Mouse (Mus musculus): ENCODE measurements at regions not wholly inside any gene's neighbourhood (a gene's known extent, or its start where the extent isn't known, plus 50 kb on each side); places are given as distances from the start of the nearest gene placed in this dataset.
"Not testable (repeated sequence)": the region's sequence is repeated elsewhere in the genome, so short reads cannot be mapped to it uniquely, and the experiment has no call there.

DNA sequence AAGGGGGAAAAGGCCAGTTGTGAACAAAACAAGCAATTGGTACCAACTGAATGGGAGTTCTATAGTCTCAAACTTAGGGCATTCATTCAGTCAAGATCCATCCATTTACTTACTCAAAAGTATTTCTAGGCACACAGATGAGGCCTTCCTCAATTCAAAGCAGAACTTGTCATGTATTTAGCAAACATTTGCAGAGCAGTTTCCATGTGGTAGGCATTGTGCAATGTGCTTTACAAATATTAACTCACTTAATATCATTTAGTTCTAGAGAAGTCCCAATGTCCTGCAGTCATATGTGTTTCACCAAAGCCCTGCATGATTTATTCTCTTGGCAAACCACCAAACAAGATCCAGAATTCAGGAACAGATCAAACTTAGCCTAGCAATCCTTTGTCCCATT, 148.8 kb upstream of the Rps6ka3 start:
- intact Hi-C loops (cut with DNase I), result no loop called here
- DNase-seq, result no peak

DNA sequence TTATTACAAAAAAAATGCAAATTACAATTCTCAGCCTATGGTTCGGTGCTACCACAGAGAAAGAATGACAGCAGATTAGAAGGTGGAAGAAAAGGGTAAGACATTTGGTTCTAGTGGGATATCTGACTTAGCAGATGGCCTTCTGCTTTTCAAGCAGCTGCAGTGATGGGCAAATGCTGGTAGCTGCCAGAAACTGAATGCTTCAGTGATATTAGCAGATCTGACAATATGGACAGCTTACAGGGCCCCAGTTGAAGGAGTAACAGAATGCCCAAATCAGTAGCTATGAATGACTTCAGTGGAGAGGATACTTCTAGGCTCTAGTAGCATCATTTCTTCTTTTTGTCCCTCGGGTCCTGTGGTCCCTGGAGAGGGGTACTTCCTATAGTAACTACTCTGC, 143.9 kb upstream of the Rps6ka3 start:
- intact Hi-C loops (cut with DNase I), result no loop called here
- no peak for DNase-seq

DNA sequence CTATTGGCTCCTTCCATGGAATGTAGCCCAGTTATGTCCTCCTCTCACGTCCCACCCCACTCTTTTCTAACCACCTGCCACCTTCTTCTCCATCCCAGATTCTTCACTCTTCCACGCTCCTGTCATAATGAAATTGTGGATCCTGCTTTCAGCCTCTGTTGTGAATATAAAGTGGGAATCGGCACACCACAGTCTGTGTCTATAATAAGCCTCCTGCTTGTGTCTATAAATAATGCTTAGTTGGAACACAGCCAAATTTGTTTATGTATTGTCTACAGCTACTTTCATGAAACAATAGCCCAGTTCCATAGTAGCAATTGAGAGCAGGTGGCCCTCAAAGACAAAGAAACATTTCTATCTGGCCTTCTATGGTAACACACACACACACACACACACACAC, 137.5 kb upstream of the Rps6ka3 start:
- DNase-seq, result no peak
- intact Hi-C loops (cut with DNase I), result no loop called here

DNA sequence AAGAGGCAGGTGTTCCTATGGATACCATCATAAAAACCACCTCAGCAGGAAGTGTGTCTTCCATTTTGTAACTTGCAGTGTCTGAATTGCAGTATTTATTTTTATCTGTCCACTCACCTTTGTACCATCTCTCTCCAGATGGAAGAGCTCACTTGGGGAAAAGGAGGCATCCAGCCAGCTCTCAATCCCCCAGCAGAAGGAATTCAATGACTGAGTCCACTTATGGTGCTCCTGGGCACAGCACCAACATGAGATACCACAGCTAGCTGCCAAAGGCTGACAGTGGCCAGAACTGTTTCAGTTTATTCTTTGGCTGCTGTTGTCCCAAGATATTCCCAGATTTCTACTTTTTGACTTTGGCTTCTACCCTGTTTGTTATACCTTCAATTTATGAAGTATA, 136.6 kb upstream of the Rps6ka3 start:
- intact Hi-C loops (cut with DNase I), result no loop called here
- peak; percentile 14 to 55 for DNase-seq

DNA sequence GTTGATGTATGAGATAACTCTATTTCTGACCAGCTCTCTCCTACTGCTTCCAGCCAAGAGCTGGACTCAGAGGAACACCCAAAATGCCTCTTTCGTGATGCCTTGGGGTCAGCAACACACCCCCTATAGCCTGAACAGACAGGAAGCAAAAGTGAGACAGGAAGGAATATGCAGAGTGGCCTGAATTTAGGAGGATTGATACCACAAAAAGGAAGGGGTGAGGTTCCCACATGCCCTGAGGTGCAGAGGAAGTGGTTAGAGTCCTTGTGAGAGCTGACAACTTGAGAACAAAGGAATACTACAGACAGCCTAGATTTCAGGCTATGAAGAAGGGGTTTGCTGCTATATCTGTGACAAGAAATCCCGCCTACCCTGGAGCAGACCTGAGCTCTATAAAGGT, 129.6 kb upstream of the Rps6ka3 start:
- DNase-seq, result no peak
- intact Hi-C loops (cut with DNase I), result no loop called here

DNA sequence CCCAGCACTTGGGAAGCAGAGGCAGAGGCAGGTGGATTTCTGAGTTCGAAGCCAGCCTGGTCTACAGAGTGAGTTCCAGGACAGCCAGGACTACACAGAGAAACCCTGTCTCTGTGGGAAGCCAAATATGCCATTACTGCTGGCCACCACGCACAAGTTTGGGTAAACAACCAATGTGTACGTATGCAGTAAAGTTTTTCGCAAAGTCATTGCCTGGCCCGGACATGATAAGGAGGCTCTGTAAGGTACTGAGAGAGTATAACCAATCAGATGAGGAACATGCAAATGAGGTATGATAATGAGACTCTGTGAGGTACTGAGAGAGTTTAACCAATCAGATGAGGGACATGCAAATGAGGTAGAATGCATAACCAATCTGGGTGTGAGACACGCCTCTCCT, 99.5 kb upstream of the Rps6ka3 start:
- DNase-seq; intact Hi-C loops (cut with DNase I): not testable (repeated sequence)

DNA sequence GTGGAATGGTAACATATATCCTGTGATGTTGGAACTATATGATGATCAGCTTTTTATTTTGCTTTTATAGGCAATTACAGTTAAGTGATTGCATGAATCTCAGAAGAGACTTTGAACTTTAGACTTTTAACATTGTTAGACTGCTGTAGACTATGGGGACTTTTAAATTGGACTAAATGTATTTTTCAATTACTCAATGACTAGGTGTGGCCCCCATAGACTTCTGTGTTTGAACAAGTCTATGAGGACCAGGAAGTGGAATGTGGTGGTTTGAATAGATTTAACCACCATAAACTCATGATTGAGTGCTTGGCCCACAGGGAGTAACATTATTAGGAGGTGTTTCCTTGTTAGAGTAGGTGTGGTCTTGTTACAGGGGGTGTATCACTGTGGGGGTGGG, 93.9 kb upstream of the Rps6ka3 start:
- intact Hi-C loops (cut with DNase I), result no loop called here
- no peak for DNase-seq

DNA sequence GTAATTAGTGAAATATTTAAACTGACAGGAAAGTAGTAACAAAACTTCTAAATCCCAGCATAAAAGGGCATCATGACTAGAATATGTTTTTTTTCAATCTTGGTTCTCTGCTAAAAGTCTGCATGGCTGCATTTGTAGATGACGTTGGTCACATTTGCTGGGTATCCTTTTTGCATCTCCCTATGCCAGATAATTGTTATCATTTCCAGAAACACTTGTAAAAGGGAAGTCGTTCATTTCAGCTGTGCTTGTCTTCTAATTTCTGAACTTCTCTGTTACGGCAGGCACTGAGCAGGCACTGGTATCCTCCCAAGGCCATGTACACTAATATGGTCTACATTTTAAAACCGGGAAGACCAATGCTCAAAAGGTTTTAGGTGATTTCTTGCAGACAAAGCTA, 69.6 kb upstream of the Rps6ka3 start:
- intact Hi-C loops (cut with DNase I), result no loop called here
- DNase-seq, result no peak

DNA sequence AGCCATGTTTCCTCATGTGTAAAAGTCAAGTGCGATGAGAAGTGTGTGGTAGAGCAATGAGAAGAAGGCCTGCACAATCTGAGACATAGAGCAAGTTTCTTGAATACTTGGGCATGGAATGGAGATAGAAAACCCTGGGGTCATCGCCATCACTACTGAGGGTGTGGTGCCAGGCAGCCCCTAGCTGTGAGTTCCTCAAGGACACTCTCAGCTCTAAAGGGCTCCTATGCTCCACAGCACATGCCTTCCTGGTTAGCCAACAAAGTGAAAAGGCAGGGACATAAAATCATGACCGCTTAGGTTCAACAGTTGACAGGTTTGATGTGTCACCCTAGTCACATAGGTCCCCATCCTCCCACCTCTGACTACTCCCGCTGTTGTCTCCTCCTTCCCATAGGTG, 66.8 kb upstream of the Rps6ka3 start:
- intact Hi-C loops (cut with DNase I), result no loop called here
- no peak for DNase-seq

DNA sequence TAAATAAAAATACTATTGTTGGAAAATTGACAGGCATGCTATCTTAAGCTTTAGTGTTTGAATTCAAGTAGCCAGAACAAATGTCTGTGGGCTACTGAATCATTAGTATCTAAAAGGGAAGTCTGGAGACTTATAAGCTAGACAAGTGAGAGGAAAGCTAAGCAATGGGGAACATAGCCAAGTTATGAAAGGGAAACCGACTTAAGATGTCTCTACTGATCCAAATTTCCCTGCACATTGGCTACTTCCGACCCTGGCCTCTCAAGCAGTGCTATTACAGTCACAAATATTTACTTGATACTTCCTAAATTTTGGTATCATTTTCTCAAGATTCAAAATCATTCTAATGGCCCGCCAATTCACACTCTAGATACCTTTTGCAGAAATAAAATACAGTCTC, 65.4 kb upstream of the Rps6ka3 start:
- DNase-seq, result no peak
- intact Hi-C loops (cut with DNase I), result no loop called here

DNA sequence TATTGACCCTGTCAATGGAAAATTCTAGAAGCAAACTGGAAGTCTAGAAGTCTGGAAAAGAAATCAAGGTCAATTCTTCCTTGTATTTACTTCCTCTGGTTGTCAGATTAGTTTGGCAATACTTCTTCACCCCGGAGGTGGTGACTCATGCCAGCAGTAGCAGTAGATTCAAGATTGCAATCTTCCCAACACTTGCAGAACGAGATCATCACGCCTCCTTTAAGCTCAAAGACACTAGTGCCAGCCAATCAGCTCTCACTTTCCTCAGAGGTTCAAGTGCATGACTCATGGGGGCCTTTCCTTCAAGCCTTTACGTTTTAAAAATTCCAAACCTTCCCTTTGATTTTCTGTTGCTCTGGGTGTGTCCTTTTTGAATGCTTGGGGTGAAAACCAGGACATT, 64.9 kb upstream of the Rps6ka3 start:
- no peak for DNase-seq
- intact Hi-C loops (cut with DNase I), result no loop called here

DNA sequence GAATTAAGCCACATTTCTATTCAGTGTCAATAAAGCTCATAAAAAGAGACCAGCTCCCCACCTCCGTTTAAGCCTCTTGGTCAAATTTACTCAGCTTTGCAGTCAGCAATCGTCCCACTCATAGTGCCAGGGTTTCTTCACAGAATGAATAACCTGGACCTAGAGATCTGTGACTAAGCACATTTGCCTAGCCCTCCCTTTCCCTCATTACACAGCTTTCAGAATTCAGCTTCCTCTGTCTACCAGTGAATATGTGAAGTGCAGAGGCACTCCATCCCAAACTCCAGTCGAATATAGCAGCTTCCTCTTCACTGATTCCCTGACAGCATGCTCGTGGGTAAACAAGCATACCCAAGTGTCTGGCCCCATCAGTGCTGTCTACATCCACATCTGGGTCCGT, 54.3 kb upstream of the Rps6ka3 start:
- intact Hi-C loops (cut with DNase I), result no loop called here
- DNase-seq, result no peak

DNA sequence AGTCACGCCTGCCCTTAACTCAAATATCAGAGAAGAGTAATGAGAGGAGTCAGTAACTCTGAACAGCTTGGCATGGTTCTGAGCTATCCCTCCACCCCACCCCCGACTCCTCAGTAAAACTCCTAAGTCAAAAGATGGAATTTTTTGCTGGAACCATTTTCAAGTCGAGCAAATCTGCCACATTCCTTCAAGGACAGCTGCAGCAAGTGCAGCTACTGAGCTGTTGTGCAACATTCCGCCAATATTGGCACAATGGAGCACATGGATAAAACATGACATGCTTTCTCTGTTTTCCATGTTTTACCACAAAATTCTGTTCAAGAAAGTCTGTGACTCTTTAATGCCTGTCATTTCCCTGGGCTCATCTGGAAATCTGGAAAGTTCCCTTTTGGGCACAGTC, 53.1 kb upstream of the Rps6ka3 start:
- intact Hi-C loops (cut with DNase I), result no loop called here
- no peak for DNase-seq

DNA sequence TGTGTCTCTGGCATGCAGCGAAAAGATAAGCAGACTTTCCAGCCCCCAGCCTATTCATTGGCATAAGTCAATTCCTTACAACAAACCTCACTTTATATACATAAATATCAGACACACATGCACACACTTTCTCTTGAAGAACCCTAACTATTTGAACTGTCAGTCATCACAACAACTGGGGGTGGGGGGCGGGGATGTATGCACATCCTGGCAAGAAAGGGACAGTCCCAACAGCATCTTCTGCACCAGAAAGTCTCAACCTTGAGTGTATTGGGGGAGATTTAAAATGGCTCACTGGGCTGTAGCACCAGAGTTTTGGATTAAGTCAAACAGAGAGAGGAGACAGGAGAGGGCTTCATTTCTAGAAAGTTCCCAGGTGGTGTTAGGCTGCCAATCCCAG, 50.4 kb upstream of the Rps6ka3 start:
- DNase-seq, result no peak
- intact Hi-C loops (cut with DNase I), result no loop called here
